Comparison of ENCODE assay signal across 23 mouse cellular contexts in genomic region chr9:16121756-16122155, GRCm38 (mm10).
"Had no signal": no experiment of that assay in that cellular context is flagged by ENCODE, and none has a peak within 500 bp of the region (broad histone marks: within the 10 kb centered on the region; RNA-seq: fewer than 3 reads in every experiment).

No protein-coding gene starts in this region.

- H3K4me2 ChIP-seq: heart, embryonic 12.5 days; hindbrain, embryonic 12.5 days; hindbrain, embryonic 14.5 days; intestine, embryonic 15.5 days; limb, embryonic 15.5 days; liver, embryonic 12.5 days had no signal

- ATAC-seq: hindbrain, embryonic 16.5 days; inflammation-experienced regulatory T-cells, adult 6 months; intestine, embryonic 15.5 days; liver, embryonic 12.5 days had no signal

- DNase-seq: gastrocnemius, postnatal 14 days; gastrocnemius, postnatal 36 days; heart, adult 18-20 months; heart, postnatal 10 days; heart, postnatal 4 days; kidney, adult 11 months; kidney, adult 8-10 months; kidney, postnatal 10 days; kidney, postnatal 25 days; kidney, postnatal 4 days had no signal

- H3K4me3 ChIP-seq: heart, embryonic 10.5 days; heart, embryonic 12.5 days; hindbrain, embryonic 10.5 days; hindbrain, embryonic 12.5 days; intestine, embryonic 15.5 days; layer of hippocampus, adult 2 months; left cerebral cortex, adult 2 months; limb, embryonic 15.5 days; liver, embryonic 12.5 days had no signal

- H3K9me3 ChIP-seq: heart, embryonic 10.5 days; heart, embryonic 12.5 days; hindbrain, embryonic 10.5 days; hindbrain, embryonic 12.5 days; intestine, embryonic 15.5 days; limb, embryonic 15.5 days; liver, embryonic 12.5 days had no signal

- H3K27me3 ChIP-seq: heart, embryonic 12.5 days; hindbrain, embryonic 12.5 days; intestine, embryonic 15.5 days; limb, embryonic 15.5 days; liver, embryonic 12.5 days had no signal

- H3K36me3 ChIP-seq: heart, embryonic 10.5 days; heart, embryonic 12.5 days; hindbrain, embryonic 10.5 days; hindbrain, embryonic 12.5 days; intestine, embryonic 15.5 days; limb, embryonic 15.5 days; liver, embryonic 12.5 days had no signal

- H3K27ac ChIP-seq: heart, embryonic 10.5 days; hindbrain, embryonic 10.5 days; hindbrain, embryonic 12.5 days; hindbrain, embryonic 14.5 days; intestine, embryonic 15.5 days; layer of hippocampus, adult 2 months; left cerebral cortex, adult 2 months; limb, embryonic 15.5 days; liver, embryonic 12.5 days; liver, embryonic 14.5 days had no signal

- H3K9ac ChIP-seq: heart, embryonic 12.5 days; hindbrain, embryonic 12.5 days; hindbrain, embryonic 14.5 days; intestine, embryonic 15.5 days; limb, embryonic 15.5 days; liver, embryonic 12.5 days; liver, embryonic 14.5 days had no signal

- H3K4me1 ChIP-seq: heart, embryonic 10.5 days; hindbrain, embryonic 10.5 days; hindbrain, embryonic 12.5 days; intestine, embryonic 15.5 days; limb, embryonic 15.5 days; liver, embryonic 12.5 days had no signal
